Mouse (Mus musculus): ENCODE measurements around the gene Eif3k.

DNA sequence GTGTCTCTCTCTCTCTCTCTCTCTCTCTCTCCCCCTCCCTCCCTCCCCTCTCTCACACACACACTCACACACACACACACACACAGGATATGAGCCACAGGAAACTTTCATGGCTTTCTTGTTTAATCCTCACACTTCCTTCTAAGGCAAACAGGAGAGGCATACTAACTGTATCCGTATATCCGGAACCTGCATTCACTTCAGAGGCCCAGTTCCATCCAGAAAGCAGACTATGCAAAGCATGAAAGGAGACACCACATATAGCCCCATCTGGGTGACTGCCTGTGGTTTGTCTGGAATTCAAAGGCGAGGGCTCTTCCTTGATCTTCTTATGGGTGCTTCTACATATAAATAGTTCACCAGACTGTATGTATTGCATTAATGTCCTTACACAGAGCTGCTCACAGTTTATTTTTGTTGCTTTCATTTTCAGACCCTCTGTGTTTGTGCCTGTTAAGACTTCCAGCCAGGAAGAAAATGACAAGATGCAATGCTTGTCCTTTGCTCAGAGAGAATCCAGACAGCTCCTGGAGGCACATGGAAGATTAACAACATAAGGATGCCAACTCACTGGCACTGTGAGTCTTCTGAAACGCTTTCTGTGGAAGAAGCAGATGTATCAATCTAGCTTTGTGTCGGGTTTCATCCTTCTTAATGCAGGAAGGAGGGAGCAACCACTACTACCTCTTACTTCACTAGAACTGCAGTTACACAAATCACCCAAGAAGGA is 38.0 kb downstream of the Eif3k start:
- TF ChIP-seq CTCF (IDR thresholded peaks at IDR 0.05 in 2 of 3, conservative IDR thresholded peaks at IDR 0.05 in 1 of 3; ENCODE audit: control insufficient read depth in 1 of 3, insufficient read depth in 1 of 3, low read depth in 2 of 3, low read length in 3 of 3, poor library complexity in 1 of 3, severe bottlenecking in 1 of 3): no peak
- TF ChIP-seq ZMIZ1 (IDR thresholded peaks at IDR 0.05; ENCODE audit: low read depth, low read length): no peak
- no peak for TF ChIP-seq EP300 (IDR thresholded peaks at IDR 0.05; ENCODE audit: low read depth in 1 of 2, low read length in 2 of 2)
- no peak for TF ChIP-seq USF2 (IDR thresholded peaks at IDR 0.05; ENCODE audit: borderline replicate concordance in 1 of 2, insufficient read depth in 1 of 2, low read depth in 1 of 2, low read length in 2 of 2)
- TF ChIP-seq RCOR1 (IDR thresholded peaks at IDR 0.05; ENCODE audit: low read depth, low read length): no peak
- TF ChIP-seq TCF12 (IDR thresholded peaks at IDR 0.05; ENCODE audit: low read depth, low read length): no peak
- no peak for TF ChIP-seq POLR2A (IDR thresholded peaks at IDR 0.05; ENCODE audit: control insufficient read depth in 1 of 2, insufficient read depth in 1 of 2, low read depth in 1 of 2, low read length in 2 of 2, poor library complexity in 1 of 2)
- no peak for TF ChIP-seq TAL1 (IDR thresholded peaks at IDR 0.05; ENCODE audit: low read length)
- no peak for TF ChIP-seq E2F4 (IDR thresholded peaks at IDR 0.05; ENCODE audit: borderline replicate concordance, low read depth, low read length)
- TF ChIP-seq ZNF384 (IDR thresholded peaks at IDR 0.05; ENCODE audit: low read depth, low read length): no peak

All from MEL (cell line).